Mouse (Mus musculus) spleen, adult 2 months (tissue): ENCODE results near the gene Gng5. TPM values are rescaled to one million over a fixed set of nuclear protein-coding genes. Genes with fewer than 3 reads are reported as not detected.

Experiments used
- DNase-seq, 2 experiments: peaks; one replicate each; pipeline versions ENCODE4 v3.0.0 to v3.0.0-alpha.2; 2012 to 2021; ENCODE audit warnings: low spot score in 2 of 2, low read depth in 1 of 2
- H3K27ac ChIP-seq: fragments of 200-500 bp; 2 replicates; pipeline ENCODE4 v1.5.1; 2012; ENCODE audit warnings: low read length, inconsistent platforms; ENCODE audit not compliant: insufficient read depth
- H3K27me3 ChIP-seq: fragments of 200-500 bp; 2 replicates; pipeline ENCODE4 v1.6.1; 2012; ENCODE audit warnings: mild to moderate bottlenecking, moderate library complexity, low read length, inconsistent platforms; ENCODE audit not compliant: control insufficient read depth, insufficient read depth
- H3K36me3 ChIP-seq: fragments of 200-500 bp; 2 replicates; pipeline ENCODE4 v1.6.1; 2012; ENCODE audit warnings: mild to moderate bottlenecking, low read length, inconsistent platforms; ENCODE audit not compliant: control insufficient read depth, insufficient read depth
- H3K4me1 ChIP-seq: fragments of 200-500 bp; 2 replicates; pipeline ENCODE4 v1.6.1; 2011; ENCODE audit warnings: inconsistent platforms; ENCODE audit not compliant: control insufficient read depth, insufficient read depth, insufficient read length
- H3K4me3 ChIP-seq: fragments of 200-500 bp; 2 replicates; pipeline ENCODE4 v1.5.1; 2011; ENCODE audit warnings: mild to moderate bottlenecking, inconsistent platforms; ENCODE audit not compliant: insufficient read depth, insufficient read length; ENCODE audit errors: extremely low read depth
- CTCF ChIP-seq: fragments of 200-500 bp; IDR thresholded peaks from 2 replicates; pipeline ENCODE4 v1.5.1; 2011; ENCODE audit warnings: mild to moderate bottlenecking, inconsistent platforms; ENCODE audit not compliant: insufficient read depth, insufficient read length, insufficient replicate concordance; ENCODE audit errors: extremely low read depth
- POLR2A ChIP-seq: fragments of 200-500 bp; IDR thresholded peaks from 2 replicates; pipeline ENCODE4 v1.6.1; 2011; ENCODE audit warnings: low read depth, low read length, inconsistent platforms
- WGBS: fragments of 180-500 bp; shearing (Covaris S2); methylation state at CpG from one replicate; pipeline ENCODE4 v1.1.7; 2018; 5-methylcytosine and 5-hydroxymethylcytosine counted together
- polyA plus RNA-seq: library from polyadenylated mRNA; depleted of rRNA; stranded (reverse); fragments of >200 nt; gene quantifications from 2 replicates; pipeline ENCODE4 v1.2.3, GENCODE M21; 2012

The Gng5 gene
- polyA plus RNA-seq, 1 experiment, result 178 TPM

DNA sequence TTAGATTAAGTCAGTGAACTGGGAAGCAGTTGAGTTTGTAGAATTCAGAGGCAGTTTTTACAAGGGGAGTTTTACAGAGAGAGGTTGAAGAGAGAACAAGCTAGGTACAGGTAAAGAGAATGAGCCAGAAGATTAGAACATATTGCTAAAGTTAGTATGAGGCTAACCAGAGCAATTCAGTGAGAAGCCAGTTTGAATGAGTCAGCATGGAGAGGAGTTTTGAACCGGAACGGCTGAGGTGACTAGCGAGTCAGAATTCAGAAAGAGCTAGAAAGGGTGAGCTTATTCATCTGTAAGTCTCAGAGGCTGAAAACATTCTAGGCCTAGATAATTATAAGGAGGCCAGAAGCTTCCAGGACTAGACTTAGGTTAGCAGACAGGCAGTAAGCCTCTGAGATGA lies 25.2 kb upstream of the Gng5 start:
- H3K4me3 ChIP-seq, result no peak overlapping the region
- no peak for DNase-seq
- 90% methylated on average over 3 of the region's 3 CpGs for WGBS

DNA sequence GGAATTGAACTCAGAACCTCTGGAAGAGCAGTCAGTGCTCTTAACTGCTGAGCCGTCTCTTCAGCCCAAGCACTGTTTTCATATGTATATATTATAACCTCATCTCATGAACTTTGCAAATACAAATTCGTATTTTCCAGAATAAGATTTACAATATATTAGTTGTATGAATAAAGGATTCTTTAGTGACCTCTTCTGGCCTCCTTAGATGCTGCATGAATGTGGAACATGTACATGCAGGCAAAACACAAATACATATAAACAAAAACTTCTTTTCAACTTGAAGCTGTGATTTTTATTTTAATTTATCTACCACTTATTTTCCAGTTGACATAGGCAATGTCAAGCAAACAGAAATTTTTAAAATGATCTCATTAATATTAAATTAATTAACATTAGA lies 17.6 kb upstream of the Gng5 start:
- WGBS, result 76% methylated on average over 2 of the region's 2 CpGs
- Histone ChIP-seq H3K27ac (no peak overlapping the region), H3K4me1 (no peaks in the 10 kb centered on the region), H3K36me3 (no peaks in the 10 kb centered on the region), H3K27me3 (no peaks in the 10 kb centered on the region), H3K4me3 (no peak overlapping the region)
- TF ChIP-seq POLR2A (no peak), CTCF (no peak)
- no peak for DNase-seq

More for the DNA sequence above, 25.2 kb upstream of the Gng5 start:
- Histone ChIP-seq H3K36me3 (no peaks in the 10 kb centered on the region; the same call in 1 of the 2 replicates), H3K4me1 (no peaks in the 10 kb centered on the region), H3K27ac (no peak overlapping the region), H3K27me3 (no peaks in the 10 kb centered on the region)
- no peak for TF ChIP-seq POLR2A
- no peak for TF ChIP-seq CTCF

DNA sequence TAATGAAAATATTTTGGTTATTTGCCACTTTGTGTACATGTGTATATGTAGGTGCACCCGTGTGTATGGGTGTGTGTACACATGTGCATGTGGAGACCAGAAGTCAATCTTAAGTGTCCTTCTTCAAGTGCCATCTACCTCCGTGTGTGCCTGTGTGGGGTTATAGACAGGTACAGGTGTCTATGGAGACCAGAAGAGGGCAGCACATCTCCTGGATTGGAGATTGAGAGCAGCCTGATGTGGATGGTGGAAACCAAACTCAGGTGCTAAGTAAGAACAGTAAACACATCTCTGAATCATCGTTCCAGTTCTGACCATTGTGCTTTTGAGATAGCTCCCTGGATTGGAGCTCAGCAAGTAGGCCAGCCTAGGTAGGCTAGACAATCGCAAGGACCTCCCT lies 13.1 kb upstream of the Gng5 start:
- no peaks in the 10 kb centered on the region for H3K27me3 ChIP-seq
- H3K27ac ChIP-seq, result no peak overlapping the region
- no peak overlapping the region for H3K4me3 ChIP-seq
- no peaks in the 10 kb centered on the region for H3K4me1 ChIP-seq
- no peak for TF ChIP-seq POLR2A
- no peak for TF ChIP-seq CTCF
- no peaks in the 10 kb centered on the region for H3K36me3 ChIP-seq
- WGBS, result 92% methylated on average over 4 of the region's 4 CpGs
- no peak for DNase-seq

DNA sequence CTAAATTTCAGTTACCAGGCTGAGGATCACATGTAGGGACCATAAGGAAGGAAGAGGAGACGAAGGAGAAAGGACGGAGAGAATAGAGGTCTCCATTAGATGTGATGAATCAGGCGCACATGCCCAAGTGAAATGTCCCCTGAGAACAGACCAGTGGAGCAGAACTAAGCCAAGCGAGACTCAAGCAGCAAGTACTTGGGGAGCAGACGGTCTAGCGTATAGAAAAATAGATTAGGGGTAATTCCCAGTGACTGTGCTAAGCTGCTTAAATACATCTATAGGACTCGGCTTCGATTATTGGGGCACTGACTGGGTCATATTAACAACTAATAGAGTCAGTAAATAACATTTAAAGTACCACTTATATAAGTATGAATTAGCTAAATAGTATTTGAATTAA lies 4.7 kb upstream of the Gng5 start:
- TF ChIP-seq POLR2A (no peak), CTCF (no peak)
- Histone ChIP-seq H3K27me3 (no peaks in the 10 kb centered on the region), H3K4me3 (no peak overlapping the region), H3K36me3 (no peaks in the 10 kb centered on the region), H3K27ac (no peak overlapping the region), H3K4me1 (no peaks in the 10 kb centered on the region; the same call in 1 of the 2 replicates)
- WGBS, result 75% methylated on average over 8 of the region's 8 CpGs
- no peak for DNase-seq

DNA sequence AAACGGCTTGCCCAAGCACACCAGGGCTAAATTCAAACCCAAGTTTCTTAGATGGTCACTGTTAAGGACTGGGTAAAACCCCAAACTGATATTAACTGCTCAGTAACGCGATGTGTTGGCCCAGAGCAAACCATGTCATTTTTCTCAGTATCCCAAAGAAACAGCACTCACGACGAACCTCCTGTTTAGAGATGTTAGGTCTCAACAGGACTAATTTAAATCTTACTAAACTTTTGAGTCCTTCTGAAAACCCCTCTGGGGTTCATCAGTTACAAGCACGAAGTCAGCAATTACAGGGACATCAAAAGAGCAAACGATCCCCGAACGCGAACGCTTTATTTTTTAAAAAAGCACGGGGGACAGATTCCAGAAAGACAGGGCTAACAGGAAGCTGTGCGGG lies 618 bp upstream of the Gng5 start:
- Histone ChIP-seq H3K36me3 (peaks cover 5% of the 10 kb centered on the region), H3K27me3 (no peaks in the 10 kb centered on the region), H3K4me3 (peak overlapping the region; percentile 99), H3K4me1 (peaks cover 7% of the 10 kb centered on the region), H3K27ac (peak overlapping the region; percentile 94)
- 4% methylated on average over 13 of the region's 13 CpGs for WGBS
- no peak for TF ChIP-seq POLR2A
- no peak for TF ChIP-seq CTCF
- no peak for DNase-seq

DNA sequence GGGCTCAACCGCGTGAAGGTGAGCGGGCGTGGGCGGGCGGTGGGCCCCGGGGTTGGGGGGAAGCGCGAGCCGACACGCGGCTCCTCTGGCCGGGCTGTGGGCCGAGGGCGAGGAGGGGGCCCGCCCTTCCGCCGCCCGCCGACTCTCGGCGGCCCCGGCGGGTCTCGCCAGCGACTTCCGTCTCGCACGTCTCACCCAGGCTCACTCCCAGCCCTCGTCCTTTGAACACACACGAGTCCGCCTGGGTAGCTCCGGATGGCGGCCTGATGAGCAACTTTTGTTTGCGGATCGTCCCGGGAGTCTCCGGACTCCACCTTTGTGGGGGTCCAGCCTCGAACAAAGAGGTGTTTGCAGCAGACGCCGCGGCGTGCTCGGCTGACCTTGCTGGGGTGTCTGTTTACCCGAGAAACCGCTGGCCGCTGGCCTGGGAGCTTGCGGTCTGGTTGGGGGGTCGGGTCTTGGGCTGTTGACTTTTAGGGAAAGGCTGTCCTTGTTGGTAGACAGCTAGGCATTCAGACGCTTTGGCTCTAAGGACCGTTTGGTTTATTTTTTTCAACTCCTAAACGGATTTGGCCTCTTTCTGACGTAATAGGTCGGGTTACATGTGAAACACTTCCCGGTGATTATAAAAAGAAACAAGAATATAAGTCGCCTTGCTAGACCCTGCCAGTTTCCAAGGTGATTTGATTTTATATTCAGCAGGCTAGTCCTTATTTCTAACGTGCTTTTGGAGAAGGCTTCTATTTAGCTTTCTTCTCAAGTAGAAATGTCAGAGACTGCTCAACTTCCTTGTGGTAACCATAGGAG lies 599 bp downstream of the Gng5 start:
- no peaks in the 10 kb centered on the region for H3K27me3 ChIP-seq
- H3K36me3 ChIP-seq, result peaks cover 7% of the 10 kb centered on the region
- H3K4me1 ChIP-seq, result peaks cover 7% of the 10 kb centered on the region
- H3K4me3 ChIP-seq, result peak overlapping the region; percentile 99
- TF ChIP-seq CTCF (no peak), POLR2A (no peak)
- peak overlapping the region; percentile 93 for H3K27ac ChIP-seq
- under 1% methylated on average over 56 of the region's 57 CpGs for WGBS
- DNase-seq, result peak in 1 of 2 experiments; percentile 58

DNA sequence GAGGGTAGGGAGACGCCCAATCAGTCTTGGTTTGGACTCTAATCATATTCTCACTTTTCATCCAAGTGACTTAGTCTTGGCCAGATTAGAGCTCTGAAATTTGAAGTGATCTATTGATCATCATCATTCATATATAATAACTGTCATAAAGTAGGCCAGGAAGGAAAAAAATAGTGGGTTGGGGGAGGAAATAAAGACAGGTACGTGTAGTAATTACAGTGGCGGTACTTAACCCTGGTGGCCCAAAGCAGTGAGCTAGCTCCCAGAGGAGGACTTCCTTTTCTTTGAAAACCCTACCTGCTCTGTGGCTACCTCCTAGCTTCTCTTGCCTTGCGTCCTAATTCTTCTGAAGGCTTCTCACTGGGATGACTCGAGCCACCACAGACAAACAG lies 1.2 kb downstream of the Gng5 start:
- Histone ChIP-seq H3K4me3 (peak overlapping the region; percentile 99), H3K27me3 (no peaks in the 10 kb centered on the region), H3K27ac (no peak overlapping the region), H3K4me1 (peaks cover 7% of the 10 kb centered on the region), H3K36me3 (peaks cover 11% of the 10 kb centered on the region)
- WGBS, result 11% methylated on average over 5 of the region's 5 CpGs
- TF ChIP-seq CTCF (no peak), POLR2A (no peak)
- DNase-seq, result no peak
